Mouse (Mus musculus) megakaryocyte, embryonic 14.5 days (primary cell): ENCODE measurements at regions not wholly inside any gene's neighbourhood (a gene's known extent, or its start where the extent isn't known, plus 50 kb on each side); places are given as distances from the start of the nearest gene placed in this dataset.

Source experiments
- H3K27me3 ChIP-seq: replicated peaks from 2 replicates; pipeline ENCODE3; 2012; ENCODE audit warnings: inconsistent platforms
- H3K36me3 ChIP-seq: replicated peaks from 2 replicates; pipeline ENCODE3; 2012; ENCODE audit warnings: low read length, inconsistent platforms, mixed read lengths
- H3K4me1 ChIP-seq: 2 replicates; pipeline ENCODE4 v1.6.1; 2012; ENCODE audit warnings: inconsistent platforms
- H3K4me3 ChIP-seq: replicated peaks from 2 replicates; pipeline ENCODE3; 2012; ENCODE audit warnings: moderate library complexity, mild to moderate bottlenecking, inconsistent platforms
- H3K9me3 ChIP-seq: 2 replicates; pipeline ENCODE4 v1.6.1; 2012; ENCODE audit warnings: inconsistent platforms
- FLI1 ChIP-seq: IDR thresholded peaks from 2 replicates; pipeline ENCODE4 v1.6.1; 2012; ENCODE audit warnings: low read length, inconsistent platforms, mixed read lengths
- GATA1 ChIP-seq: IDR thresholded peaks from 3 replicates; pipeline ENCODE4 v1.6.1; 2012; ENCODE audit warnings: mixed read lengths, low read length, inconsistent platforms, borderline replicate concordance

GRCm38 (mm10) chr2:79127822-79128221, 127.4 kb upstream of the Itga4 start:
- Histone ChIP-seq H3K9me3 (no peaks in the 10 kb centered on the region), H3K4me3 (no peak overlapping the region), H3K4me1 (peaks cover 28% of the 10 kb centered on the region), H3K27me3 (no peaks in the 10 kb centered on the region), H3K36me3 (no peaks in the 10 kb centered on the region)
- TF ChIP-seq FLI1 (no peak), GATA1 (no peak)

DNA sequence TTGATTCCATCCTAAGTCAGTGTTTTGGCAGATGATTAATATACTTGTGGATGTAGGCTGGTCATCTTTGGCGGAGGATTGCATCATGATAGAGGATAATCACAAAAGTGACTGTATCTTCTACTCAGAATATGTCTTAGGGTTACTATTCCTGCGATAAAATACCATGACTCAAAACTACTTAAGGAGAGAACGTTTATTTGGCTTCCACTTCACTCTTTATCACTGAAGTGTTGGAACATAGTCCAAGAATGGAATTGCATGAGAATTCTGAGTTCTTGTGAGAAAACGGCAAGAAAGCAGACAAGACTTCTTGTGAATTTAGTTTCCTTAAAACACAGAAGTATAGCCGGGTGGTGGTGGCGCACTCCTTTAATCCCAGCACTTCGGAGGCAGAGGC, 124.6 kb upstream of the Itga4 start:
- H3K4me3 ChIP-seq: no peak overlapping the region
- TF ChIP-seq FLI1 (no peak), GATA1 (no peak)
- peaks cover 28% of the 10 kb centered on the region for H3K4me1 ChIP-seq
- H3K27me3 ChIP-seq: no peaks in the 10 kb centered on the region
- no peaks in the 10 kb centered on the region for H3K9me3 ChIP-seq
- no peaks in the 10 kb centered on the region for H3K36me3 ChIP-seq

DNA sequence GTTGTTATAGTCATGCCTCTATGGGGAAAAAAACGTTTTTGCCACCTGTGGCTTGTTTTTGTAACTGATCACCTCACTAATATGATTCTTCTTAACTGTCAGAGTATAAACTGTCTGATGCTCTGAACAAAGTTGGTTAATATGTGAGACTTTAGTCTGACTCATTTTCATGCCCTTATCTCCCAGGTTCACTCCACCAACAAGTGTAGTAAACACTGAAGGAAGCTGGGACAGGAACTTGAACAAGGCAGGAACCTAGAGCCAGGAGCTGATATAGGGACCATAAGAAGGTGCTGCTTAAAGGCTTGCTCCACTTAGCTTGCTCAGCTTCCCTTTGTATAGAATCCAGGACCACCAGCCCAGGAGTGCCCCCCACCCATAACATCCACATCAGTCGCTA, 124.0 kb upstream of the Itga4 start:
- TF ChIP-seq FLI1 (no peak), GATA1 (no peak)
- H3K4me3 ChIP-seq: no peak overlapping the region
- H3K27me3 ChIP-seq: no peaks in the 10 kb centered on the region
- H3K4me1 ChIP-seq: peaks cover 25% of the 10 kb centered on the region
- H3K9me3 ChIP-seq: no peaks in the 10 kb centered on the region
- H3K36me3 ChIP-seq: no peaks in the 10 kb centered on the region

DNA sequence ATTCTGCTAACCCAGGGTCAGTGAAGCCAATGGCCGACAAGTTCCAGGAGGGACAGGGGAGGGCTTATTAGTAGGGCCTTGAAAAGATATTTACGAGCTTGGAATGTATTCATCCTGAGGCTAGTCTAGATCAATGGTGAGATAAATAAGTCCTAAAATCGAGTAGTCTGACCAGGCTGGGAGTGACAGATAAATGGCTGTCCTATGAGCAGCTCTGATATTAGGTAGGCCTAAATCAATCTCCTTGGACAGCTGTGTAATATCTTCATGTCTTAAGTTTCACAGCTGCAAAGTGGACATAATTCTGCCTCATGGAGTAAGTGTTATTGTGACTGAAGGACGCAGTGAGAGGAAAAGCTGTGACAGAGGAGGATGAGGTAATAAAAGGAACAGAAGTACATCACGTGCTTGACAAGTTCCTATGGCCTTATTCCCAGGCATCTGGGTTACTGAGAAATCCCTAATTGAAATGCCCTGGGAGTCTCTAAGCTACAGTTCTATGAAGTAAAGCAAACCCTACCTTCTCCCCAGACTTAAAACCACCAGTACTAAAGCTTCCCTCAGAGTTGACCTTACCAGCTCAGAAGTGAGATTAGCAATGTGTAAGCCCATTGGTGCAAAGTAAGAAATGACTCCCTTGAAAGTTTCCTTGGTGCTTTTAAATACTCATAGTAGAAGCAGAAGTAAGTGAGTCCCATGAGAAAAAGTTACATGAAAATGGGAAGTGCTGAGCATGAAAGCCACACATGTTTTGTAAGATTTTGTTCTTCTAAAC, 123.3 kb upstream of the Itga4 start:
- no peak for TF ChIP-seq FLI1
- TF ChIP-seq GATA1: no peak
- H3K4me1 ChIP-seq: peaks cover 25% of the 10 kb centered on the region; the same call in 1 of the 2 replicates
- H3K27me3 ChIP-seq: no peaks in the 10 kb centered on the region
- no peaks in the 10 kb centered on the region for H3K36me3 ChIP-seq
- H3K4me3 ChIP-seq: no peak overlapping the region
- H3K9me3 ChIP-seq: no peaks in the 10 kb centered on the region

DNA sequence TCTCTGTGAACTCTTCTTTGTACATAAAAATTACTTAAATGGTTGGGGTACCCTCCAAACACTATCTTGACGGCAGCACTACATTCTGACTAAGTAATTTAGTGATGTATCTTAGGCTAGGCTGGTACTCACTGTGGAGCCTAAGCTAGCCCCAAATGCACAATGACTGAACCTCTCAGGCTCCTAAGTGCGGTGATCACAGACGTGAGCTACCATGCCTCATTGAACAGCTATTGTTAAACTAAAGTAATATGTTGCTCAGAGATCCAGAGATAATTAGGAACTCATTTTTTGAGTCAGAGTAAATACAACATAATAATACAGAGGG, 122.7 kb upstream of the Itga4 start:
- Histone ChIP-seq H3K4me1 (peaks cover 21% of the 10 kb centered on the region; the same call in 1 of the 2 replicates), H3K4me3 (no peak overlapping the region), H3K36me3 (no peaks in the 10 kb centered on the region), H3K27me3 (no peaks in the 10 kb centered on the region), H3K9me3 (no peaks in the 10 kb centered on the region)
- TF ChIP-seq FLI1 (no peak), GATA1 (no peak)

DNA sequence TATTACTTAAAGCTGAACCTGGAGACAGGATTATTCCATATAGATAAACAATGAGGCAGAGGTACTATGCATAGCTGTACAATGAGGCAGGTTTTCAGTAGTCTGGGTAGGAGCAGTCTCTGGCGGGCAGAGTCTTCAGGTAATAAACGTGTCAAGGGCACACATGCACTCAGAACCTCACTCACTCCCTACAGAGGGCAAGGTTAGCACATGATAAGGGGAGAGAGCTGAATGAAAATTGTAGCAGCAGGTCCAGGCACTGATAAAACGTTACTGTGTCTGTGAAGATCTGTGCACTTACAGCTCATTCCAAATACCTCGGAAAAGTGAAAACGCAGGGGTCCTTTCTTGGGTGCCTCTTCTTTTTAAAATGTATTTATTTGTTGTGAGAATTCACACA, 120.9 kb upstream of the Itga4 start:
- Histone ChIP-seq H3K9me3 (no peaks in the 10 kb centered on the region), H3K27me3 (no peaks in the 10 kb centered on the region), H3K4me1 (peaks cover 29% of the 10 kb centered on the region), H3K4me3 (no peak overlapping the region), H3K36me3 (no peaks in the 10 kb centered on the region)
- TF ChIP-seq FLI1 (no peak), GATA1 (no peak)

GRCm38 (mm10) chr2:79135986-79136385, 119.2 kb upstream of the Itga4 start:
- Histone ChIP-seq H3K9me3 (no peaks in the 10 kb centered on the region), H3K4me3 (no peak overlapping the region), H3K27me3 (no peaks in the 10 kb centered on the region), H3K4me1 (peaks cover 28% of the 10 kb centered on the region), H3K36me3 (no peaks in the 10 kb centered on the region)
- no peak for TF ChIP-seq FLI1
- no peak for TF ChIP-seq GATA1

GRCm38 (mm10) chr2:79136619-79137458, 118.4 kb upstream of the Itga4 start:
- Histone ChIP-seq H3K27me3 (no peaks in the 10 kb centered on the region), H3K4me1 (peaks cover 19% of the 10 kb centered on the region), H3K4me3 (no peak overlapping the region), H3K36me3 (no peaks in the 10 kb centered on the region), H3K9me3 (no peaks in the 10 kb centered on the region)
- TF ChIP-seq GATA1 (no peak), FLI1 (no peak)

GRCm38 (mm10) chr2:79137694-79138171, 117.5 kb upstream of the Itga4 start:
- Histone ChIP-seq H3K9me3 (no peaks in the 10 kb centered on the region), H3K36me3 (no peaks in the 10 kb centered on the region), H3K27me3 (no peaks in the 10 kb centered on the region), H3K4me1 (peaks cover 17% of the 10 kb centered on the region), H3K4me3 (no peak overlapping the region)
- TF ChIP-seq FLI1 (no peak), GATA1 (no peak)

DNA sequence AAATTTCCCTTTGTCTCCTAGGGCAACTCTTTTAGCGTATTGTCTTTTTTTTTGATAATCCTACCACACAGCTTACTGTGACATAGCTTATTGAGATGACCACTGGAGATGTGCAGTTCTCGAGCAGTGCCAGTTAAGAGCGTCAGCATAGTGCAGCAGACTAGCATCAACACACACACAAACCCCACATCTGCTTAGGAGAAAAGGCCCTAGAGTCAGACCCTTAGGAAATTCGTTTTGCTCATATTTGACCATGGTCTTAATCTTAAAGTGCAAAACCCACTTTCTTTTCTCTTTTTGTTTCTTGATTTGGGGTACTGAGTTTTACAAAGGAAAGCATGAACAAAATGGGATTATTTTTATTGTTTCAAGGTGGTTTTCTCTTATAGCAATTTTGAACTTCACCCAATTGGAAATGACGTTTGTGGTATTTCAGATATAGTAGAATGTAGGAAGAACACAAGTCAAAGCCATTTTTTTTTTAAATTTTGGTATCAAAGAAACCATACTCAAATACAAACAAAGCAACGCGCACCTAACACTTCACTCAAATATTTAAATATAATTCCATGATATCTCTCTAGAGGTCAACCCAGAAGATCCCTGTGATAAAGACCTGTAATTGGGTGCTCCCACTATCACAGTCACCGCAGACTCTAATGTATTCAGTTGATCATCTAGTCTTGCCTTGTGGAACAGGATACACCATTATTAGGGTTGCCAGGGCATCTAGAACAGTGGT, 116.7 kb upstream of the Itga4 start:
- Histone ChIP-seq H3K4me3 (no peak overlapping the region), H3K9me3 (no peaks in the 10 kb centered on the region), H3K36me3 (no peaks in the 10 kb centered on the region), H3K4me1 (peaks cover 17% of the 10 kb centered on the region), H3K27me3 (no peaks in the 10 kb centered on the region)
- TF ChIP-seq FLI1 (no peak), GATA1 (no peak)
